Mouse (Mus musculus): ENCODE measurements around the gene Gm29427.
"Not testable (repeated sequence)": the region's sequence is repeated elsewhere in the genome, so short reads cannot be mapped to it uniquely, and the experiment has no call there.

Gene Gm29427

DNA sequence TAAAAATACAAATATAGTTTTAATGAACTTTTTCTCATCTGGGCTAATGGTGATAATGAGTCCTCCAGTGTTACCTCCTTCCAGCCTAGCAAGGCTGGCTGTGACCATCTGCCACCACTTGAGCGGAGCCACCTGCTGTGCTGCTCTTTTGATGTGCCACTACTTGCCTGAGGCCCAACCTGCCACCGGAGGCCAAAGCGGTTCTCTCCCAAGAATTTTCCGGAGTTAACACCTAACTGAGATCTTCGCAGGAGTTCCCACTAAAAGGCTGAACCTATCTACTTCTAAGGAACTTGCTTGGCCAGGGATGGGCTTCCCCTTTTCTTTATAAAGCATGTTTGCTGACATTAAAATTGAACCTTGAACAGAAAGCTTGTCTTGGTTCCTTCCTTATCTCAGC lies 56.0 kb downstream of the Gm29427 start:
- DNase-seq (ENCODE audit: low spot score in 2 of 2) = not testable (repeated sequence)

GRCm38 (mm10) chr1:130644103-130644502 lies 71.5 kb downstream of the Gm29427 start:
- no peak for DNase-seq (ENCODE audit: low spot score in 2 of 2)

DNA sequence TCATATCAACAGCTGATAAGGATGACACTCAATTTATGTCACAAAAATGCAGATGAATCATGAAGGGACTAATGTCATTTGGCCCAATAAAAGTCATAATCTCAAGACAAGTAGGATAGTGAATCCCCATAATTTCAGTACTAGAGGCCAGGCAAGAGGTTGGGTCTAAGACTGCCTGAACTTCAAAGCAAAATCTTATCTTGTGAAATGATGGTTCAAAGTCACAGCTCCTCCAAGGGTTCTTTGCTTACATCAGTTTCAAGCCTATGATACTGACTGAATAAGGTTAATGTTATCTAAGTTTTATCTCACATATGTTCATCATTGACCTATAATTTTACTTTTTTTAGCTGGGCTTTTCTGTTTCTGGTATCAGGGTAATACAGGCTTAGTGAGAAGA lies 74.6 kb downstream of the Gm29427 start:
- DNase-seq (ENCODE audit: low spot score in 2 of 2) = no peak

DNA sequence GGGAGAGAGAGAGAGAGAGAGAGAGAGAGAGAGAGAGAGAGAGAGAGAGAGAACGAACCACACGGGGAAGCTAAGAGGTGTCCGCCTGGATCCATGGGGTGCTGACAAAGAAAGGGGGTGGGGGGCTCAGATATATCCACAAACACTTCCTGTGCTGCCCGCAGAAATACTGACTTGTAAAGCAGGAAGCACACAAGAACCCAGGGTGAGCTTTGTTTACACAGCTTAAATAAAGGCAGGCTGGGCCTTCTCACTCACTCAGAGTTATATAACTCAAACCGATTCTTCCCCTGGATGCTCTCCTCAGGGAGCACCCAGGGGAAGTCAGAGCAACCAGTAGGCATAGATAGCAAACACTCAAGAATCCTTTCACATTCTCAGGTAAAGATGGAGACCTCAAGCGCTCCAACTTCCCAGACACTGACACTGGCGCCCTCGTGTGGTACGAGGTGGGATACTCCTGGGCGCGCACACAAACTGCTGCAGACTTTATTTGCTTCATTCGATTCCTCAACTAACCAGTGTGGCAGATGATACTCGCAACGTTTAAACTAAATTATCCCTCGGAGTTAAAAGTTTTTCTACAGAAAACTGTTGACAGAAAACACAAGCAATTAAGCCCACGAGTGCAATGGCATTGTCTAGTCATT lies 81.7 kb downstream of the Gm29427 start:
- peak; percentile 63 to 80 for DNase-seq (ENCODE audit: low spot score in 2 of 2)

GRCm38 (mm10) chr1:130633316-130633715 lies 82.3 kb downstream of the Gm29427 start:
- DNase-seq (ENCODE audit: low spot score in 2 of 2) = no peak

DNA sequence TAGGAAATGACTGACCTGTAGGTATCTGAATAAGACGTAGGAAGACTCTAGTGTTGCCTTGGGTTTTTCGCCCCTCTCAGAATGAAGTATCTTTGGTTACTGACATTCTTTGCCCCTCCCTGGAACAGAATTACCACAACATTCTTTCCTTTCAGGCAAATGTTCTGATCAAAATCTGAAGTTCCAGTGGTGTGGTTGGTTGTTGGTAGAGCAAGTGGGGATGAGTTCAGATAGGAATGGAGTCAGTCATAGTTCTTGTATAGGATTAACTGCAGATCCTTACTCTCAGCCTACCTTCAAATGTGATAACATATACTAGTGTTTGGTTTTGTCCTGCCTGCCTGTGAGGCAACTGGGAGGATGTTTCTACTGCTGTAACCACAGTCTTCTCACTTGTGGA lies 86.1 kb downstream of the Gm29427 start, which contains the start of gene Zp3r:
Gene Zp3r, minus strand, starts transcription at position 101 of the 400 bp plus-strand sequence.
- DNase-seq (ENCODE audit: low spot score in 2 of 2) = no peak

All from spleen, postnatal 14 days (tissue).